Mouse (Mus musculus): ENCODE results near the gene Ust.

Gene Ust

GRCm38 (mm10) chr10:8213906-8214421 is 304.7 kb downstream of the Ust start:
- DNase-seq, result peak; percentile 35 to 66

DNA sequence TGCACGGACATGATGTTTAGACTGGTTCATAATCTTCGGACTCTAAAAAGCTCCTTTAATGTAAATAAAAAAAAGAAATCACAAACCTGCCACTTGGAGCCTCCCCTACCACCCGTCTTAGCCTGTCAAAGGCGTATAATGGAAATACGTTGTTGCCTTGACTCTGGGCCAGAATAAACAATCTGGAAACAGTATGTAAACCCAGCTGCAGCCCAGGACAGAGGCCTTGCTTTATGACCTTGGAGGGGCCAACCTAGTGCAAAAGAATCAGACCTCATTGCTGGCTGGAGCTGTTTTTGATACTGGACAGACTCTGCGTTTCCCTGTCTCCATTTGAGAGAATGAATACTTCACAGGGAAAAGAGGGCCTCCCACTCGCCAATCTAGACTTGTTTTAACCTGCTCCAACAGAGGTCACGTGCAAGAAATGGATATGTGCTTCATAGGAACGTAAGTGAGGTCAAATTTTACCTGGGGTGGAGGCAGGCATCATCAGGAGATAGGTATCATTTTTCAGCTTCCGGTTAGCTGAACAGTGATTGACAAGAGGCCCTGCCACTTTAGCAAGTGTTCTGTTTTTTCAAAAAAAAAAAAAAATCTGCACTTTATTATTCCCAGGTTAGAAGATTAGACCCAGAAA is 305.2 kb downstream of the Ust start:
- no peak for DNase-seq

DNA sequence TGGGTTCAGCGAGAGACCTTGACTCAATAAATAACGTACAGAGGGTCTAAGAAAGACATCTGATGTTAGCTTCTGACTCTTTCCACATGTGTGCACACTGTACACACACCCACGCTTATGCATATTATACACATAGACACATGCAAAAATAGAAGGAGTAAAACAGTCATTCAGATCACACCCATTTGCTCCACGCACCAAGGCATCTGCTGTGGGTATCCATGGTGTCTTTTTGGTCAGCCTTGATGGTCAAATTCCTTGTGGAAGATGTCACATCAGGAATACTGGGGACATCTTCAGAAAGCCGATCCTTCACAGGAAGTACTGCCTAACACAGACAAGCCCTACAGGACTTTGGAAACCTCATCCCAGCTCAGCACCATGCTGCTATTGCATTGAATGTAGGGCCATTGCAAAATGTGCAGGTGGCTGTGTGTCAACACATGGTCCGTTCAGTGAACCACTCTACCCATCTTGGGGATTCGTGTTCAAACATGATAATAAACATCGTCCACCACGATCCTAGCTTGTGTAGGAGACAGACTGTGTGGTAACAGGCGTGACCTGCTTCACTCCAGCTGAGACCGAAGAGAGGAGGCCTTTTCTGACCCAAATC is 305.9 kb downstream of the Ust start:
- DNase-seq, result no peak

GRCm38 (mm10) chr10:8211694-8212093 is 306.9 kb downstream of the Ust start:
- no peak for DNase-seq

- DNase-seq, result no peak
Measured at GRCm38 (mm10) chr10:8210366-8210765, 308.3 kb downstream of the Ust start.

DNA sequence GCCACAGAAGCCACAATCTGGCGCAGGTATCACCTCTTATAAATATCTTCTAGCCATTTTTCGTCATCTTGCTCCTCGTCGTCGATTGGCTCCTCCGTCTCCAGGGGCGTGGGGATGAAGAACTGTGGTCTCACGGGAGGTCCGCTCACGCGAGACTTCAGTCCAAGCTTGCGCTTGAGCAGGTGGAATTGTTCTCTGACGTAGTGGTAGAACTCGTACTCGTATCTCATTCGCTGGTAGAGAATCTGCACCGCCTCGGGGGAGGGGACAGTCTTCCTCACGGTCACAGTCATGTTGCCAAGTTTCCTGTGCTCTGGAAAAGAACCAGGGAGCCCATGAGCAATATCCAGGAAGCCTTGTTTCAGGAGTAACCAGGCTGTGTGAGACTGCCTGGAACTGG is 311.3 kb downstream of the Ust start:
- DNase-seq, result no peak

- no peak for DNase-seq
Measured at GRCm38 (mm10) chr10:8203681-8204080, 314.9 kb downstream of the Ust start.

GRCm38 (mm10) chr10:8199816-8200215 is 318.8 kb downstream of the Ust start:
- no peak for DNase-seq

DNA sequence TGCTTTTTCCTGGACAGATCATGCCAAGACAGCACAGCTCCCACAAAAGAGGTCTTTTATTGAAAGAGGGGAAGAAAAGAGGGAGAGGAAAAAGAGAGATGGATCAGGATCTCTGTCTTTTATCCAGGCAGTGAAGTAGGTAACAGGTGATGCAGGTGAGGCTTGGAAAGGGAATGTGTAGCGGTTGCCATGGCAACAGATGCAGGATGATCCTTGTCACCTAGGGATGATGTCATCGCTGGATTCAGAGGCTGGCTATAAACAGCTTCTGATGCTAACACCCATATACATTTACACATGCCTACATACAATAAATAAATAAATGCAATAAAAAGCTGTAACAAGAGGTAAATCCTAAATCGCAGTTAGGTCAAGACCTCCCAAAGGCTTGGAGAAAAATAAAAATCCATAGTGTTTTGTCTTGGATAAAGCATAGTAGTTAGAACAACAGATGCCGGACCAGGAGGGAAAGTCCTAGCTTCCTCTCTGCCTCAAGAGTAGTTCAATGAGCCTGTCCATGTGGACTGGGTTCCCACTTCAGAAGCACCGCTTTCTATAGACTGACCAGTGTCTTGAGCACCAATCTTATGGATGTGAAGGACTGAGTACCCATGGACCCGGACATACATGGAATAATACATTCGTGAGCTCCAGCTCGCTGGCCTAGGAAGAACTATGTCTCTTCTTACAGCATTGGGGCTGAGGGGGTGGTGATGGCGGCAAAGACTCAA is 319.4 kb downstream of the Ust start:
- DNase-seq, result no peak

- no peak for DNase-seq
Measured at GRCm38 (mm10) chr10:8197661-8198060, 321.0 kb downstream of the Ust start.

GRCm38 (mm10) chr10:8196300-8196699 is 322.3 kb downstream of the Ust start:
- DNase-seq, result peak; percentile 76 to 77

DNA sequence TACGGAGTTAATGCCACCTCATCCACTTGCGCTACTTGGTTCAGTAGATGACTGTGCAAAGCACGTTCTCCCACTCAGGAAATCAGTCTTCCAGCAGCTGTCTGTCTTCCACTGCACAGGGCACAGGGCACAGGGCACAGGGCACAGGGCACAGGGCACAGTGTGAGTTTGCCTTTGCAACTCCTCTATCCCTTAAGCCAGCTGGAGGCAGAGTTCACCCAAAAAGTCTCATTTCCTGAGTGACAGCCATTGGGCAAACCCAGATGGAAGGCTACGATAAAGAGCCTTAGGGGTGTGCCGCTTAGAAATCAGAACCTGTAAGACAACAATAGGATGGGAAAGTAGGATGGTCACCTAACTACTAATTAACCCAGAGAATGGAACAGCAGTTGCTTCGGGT is 322.9 kb downstream of the Ust start:
- peak; percentile 24 to 27 for DNase-seq

GRCm38 (mm10) chr10:8189331-8189981 is 329.2 kb downstream of the Ust start:
- no peak for DNase-seq

GRCm38 (mm10) chr10:8185586-8185985 is 333.0 kb downstream of the Ust start:
- DNase-seq, result no peak

DNA sequence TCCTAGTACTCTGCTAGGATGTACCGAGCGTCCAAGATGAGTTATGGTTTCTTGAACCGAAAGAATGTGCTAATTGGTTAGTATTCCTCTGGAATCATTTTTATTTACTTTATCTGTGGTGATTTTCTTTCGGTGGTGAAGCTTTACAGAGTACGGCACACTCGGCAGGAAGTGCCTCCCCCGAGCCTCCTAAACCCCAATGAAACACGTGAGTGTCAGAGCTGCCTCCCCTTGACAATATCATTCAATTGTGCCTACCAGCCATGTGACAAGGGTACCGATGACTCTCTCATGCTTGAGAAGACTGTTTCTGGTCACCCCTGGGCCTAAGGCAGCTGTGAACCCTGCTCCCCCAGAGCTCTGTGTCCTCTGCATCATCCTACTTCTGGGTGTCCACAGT is 333.9 kb downstream of the Ust start:
- DNase-seq, result no peak

GRCm38 (mm10) chr10:8183171-8183570 is 335.5 kb downstream of the Ust start:
- DNase-seq, result no peak

- no peak for DNase-seq
Measured at GRCm38 (mm10) chr10:8181596-8182185, 336.9 kb downstream of the Ust start.

- DNase-seq, result no peak
Measured at GRCm38 (mm10) chr10:8177618-8178017, 341.0 kb downstream of the Ust start.

GRCm38 (mm10) chr10:8176351-8177053 is 342.1 kb downstream of the Ust start:
- DNase-seq, result no peak

DNA sequence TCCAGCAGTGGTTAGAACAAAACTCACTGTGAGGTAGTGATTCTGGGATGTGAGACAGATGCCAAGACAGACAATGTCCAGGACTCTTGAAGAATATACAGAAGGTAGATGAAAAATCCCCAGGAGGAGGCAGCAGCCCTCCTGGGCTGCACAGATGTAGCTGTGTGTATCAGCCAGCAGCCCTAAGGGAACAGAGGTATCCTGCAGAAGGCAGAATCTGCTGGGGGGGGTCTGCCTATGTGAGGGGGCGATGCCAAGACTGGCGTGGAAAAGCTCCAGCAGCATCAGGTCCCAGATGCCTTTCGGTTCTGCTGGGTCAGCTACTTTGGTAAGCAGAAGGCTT is 342.6 kb downstream of the Ust start:
- DNase-seq, result no peak

DNA sequence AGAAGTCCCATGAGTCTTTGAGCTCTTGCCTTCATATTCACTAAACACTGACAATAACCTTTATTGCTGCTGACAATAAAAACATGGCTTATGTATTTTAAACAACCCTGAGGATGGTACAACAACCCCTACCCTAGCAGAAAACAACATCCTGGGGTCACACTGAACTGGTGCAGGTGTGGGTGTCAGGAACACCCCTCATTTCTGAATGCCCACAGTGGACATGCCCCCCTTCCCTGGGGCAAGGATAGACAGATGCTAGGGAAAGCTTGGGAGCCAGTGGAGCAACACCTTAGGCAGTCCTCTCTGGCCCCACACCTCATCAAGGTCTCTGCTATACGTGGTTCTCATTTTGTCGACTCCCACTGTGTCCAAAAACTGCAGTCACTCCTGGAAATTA is 343.9 kb downstream of the Ust start:
- no peak for DNase-seq

DNA sequence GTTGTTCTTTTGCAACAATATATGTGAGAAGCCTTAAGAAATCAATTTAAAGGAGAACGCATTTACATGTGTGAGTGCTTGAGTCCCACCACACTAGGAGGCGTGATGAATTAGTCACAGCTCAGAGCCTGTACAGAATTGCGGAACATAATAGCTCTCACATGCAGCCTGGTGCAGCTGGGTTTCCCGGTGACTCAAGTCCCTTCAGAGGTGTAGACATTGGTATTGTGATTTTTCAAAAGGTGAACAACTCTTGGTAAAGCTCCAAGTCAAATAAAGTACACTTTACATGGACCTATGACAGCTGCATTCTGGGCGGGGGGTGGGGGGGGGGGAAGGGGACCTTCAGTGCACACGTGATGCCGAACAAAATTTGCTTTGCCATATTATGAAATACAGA is 344.4 kb downstream of the Ust start:
- no peak for DNase-seq

GRCm38 (mm10) chr10:8173032-8173431 is 345.6 kb downstream of the Ust start:
- DNase-seq, result no peak
